19 mouse cellular contexts compared by ENCODE assay signal in genomic region chr6:108486212-108486992, GRCm38 (mm10).
A peak's percentile ranks its signal among the peaks of the same experiment; 100 is the strongest.
DNase-seq lines count a peak whose midpoint lies in the region; ATAC-seq and TF ChIP-seq lines count a peak whose summit lies in the region.
"Had no signal": no experiment of that assay in that cellular context is flagged by ENCODE, and none has a peak within 500 bp of the region (broad histone marks: within the 10 kb centered on the region; RNA-seq: fewer than 3 reads in every experiment).

No protein-coding gene starts in this region.

- no peak for TF ChIP-seq CTCF in gastrocnemius, adult 2 months (IDR thresholded peaks at IDR 0.05)
- no peak for TF ChIP-seq CTCF in liver, adult 2 months (IDR thresholded peaks at IDR 0.05; ENCODE audit: low read depth, low read length)
- no peak for TF ChIP-seq CTCF in lung, adult 2 months (IDR thresholded peaks at IDR 0.05; ENCODE audit: insufficient read depth, low read length)

- H3K27me3 ChIP-seq in liver, adult 2 months (ENCODE audit: control insufficient read depth, insufficient read depth, low read length): no peaks in the 10 kb centered on the region
- H3K27me3 ChIP-seq in liver, embryonic 15.5 days: no peaks in the 10 kb centered on the region
- H3K27me3 ChIP-seq: forebrain, embryonic 15.5 days; lung, embryonic 15.5 days; Patski had no signal

- peak; percentile 51 for ATAC-seq in liver, embryonic 15.5 days (ENCODE audit: insufficient read depth)
- ATAC-seq: forebrain, embryonic 15.5 days; Patski had no signal

- 0 out of 2 replicates have a peak overlapping the region, but pooled peaks have one; percentile 10 for H3K27ac ChIP-seq in gastrocnemius, adult 2 months
- H3K27ac ChIP-seq in liver, adult 2 months (replicated peaks; ENCODE audit: insufficient read depth, low read depth, low read length): peak overlapping the region; percentile 79
- H3K27ac ChIP-seq in liver, embryonic 15.5 days (replicated peaks): peak overlapping the region; percentile 29; the same call in 1 of the 2 replicates
- H3K27ac ChIP-seq: forebrain, embryonic 15.5 days; heart, embryonic 10.5 days; lung, embryonic 15.5 days; midbrain, embryonic 10.5 days had no signal

- H3K4me3 ChIP-seq in gastrocnemius, adult 2 months: no peak overlapping the region
- no peak overlapping the region for H3K4me3 ChIP-seq in liver, adult 2 months (ENCODE audit: insufficient read depth, low read depth, low read length)
- no peak overlapping the region for H3K4me3 ChIP-seq in liver, embryonic 15.5 days (replicated peaks)
- no peak overlapping the region for H3K4me3 ChIP-seq in lung, adult 2 months (replicated peaks; ENCODE audit: extremely low read depth, low read depth, low read length)
- H3K4me3 ChIP-seq: forebrain, embryonic 15.5 days; heart, embryonic 10.5 days; lung, embryonic 15.5 days; midbrain, embryonic 10.5 days had no signal

- DNase-seq in gastrocnemius, adult 2 months: no peak
- DNase-seq in gastrocnemius, postnatal 10 days: no peak
- peak; percentile 83 for DNase-seq in liver, adult 2 months (ENCODE audit: extremely low read depth, low read depth, low spot score)
- DNase-seq in liver: no peak
- peak; percentile 17 for DNase-seq in yolk sac, embryonic 10.5 days (ENCODE audit: low spot score)
- no peak for DNase-seq in lung, adult 2 months
- DNase-seq in ovary, adult 18-20 months (ENCODE audit: low spot score): no peak
- DNase-seq: adrenal gland, postnatal 14 days; cerebellum, postnatal 10 days; lung, postnatal 4 days; retina, postnatal 1 day; thymus, adult 18-20 months; thymus, postnatal 4 days had no signal

- peaks cover 52% of the 10 kb centered on the region for H3K36me3 ChIP-seq in liver, adult 2 months (ENCODE audit: control insufficient read depth, insufficient read depth, low read length)
- H3K36me3 ChIP-seq in liver, embryonic 15.5 days (replicated peaks): no peaks in the 10 kb centered on the region; the same call in 1 of the 2 replicates

- H3K79me2 ChIP-seq in liver, adult 2 months (ENCODE audit: control insufficient read depth, insufficient read depth, low read length): no peaks in the 10 kb centered on the region

- no peaks in the 10 kb centered on the region for H3K9me3 ChIP-seq in liver, embryonic 15.5 days (replicated peaks)
- H3K9me3 ChIP-seq: forebrain, embryonic 15.5 days; heart, embryonic 10.5 days; lung, embryonic 15.5 days; midbrain, embryonic 10.5 days had no signal

- no peak overlapping the region for H3K9ac ChIP-seq in liver, adult 2 months (ENCODE audit: low read depth, low read length)
- H3K9ac ChIP-seq in liver, embryonic 15.5 days: no peak overlapping the region
- H3K9ac ChIP-seq: forebrain, embryonic 15.5 days; lung, embryonic 15.5 days had no signal

- 44% methylated on average over 7 of the region's 7 CpGs for WGBS in liver, adult 2 months
- 69% methylated on average over 7 of the region's 7 CpGs for WGBS in liver, embryonic 15.5 days (ENCODE audit: insufficient replicate concordance)
- 84% methylated on average over 7 of the region's 7 CpGs for WGBS in lung, adult 2 months

- intact Hi-C loops in gastrocnemius, adult 2 months (cut with DNase I): no loop called here

- no peak overlapping the region for H3K4me2 ChIP-seq in liver, embryonic 15.5 days
- H3K4me2 ChIP-seq: forebrain, embryonic 15.5 days; lung, embryonic 15.5 days had no signal

- no peak for TF ChIP-seq POLR2A in liver, adult 2 months (IDR thresholded peaks at IDR 0.05; ENCODE audit: extremely low read depth, insufficient read depth, low read length)
- no peak for TF ChIP-seq POLR2A in lung, adult 2 months (IDR thresholded peaks at IDR 0.05; ENCODE audit: borderline replicate concordance, extremely low read depth, low read depth, low read length)

- H3K4me1 ChIP-seq in liver, adult 2 months (ENCODE audit: control insufficient read depth, insufficient read depth, low read length): peaks cover 16% of the 10 kb centered on the region
- H3K4me1 ChIP-seq in liver, embryonic 15.5 days (replicated peaks): no peaks in the 10 kb centered on the region; the same call in none of the 2 replicates
- peaks cover 4% of the 10 kb centered on the region; the same call in 1 of the 2 replicates for H3K4me1 ChIP-seq in lung, adult 2 months (ENCODE audit: control insufficient read depth, insufficient read depth, low read length)
- H3K4me1 ChIP-seq: forebrain, embryonic 15.5 days; heart, embryonic 10.5 days; midbrain, embryonic 10.5 days had no signal

Comparison
In these comparisons a context has a peak if more than half of its experiments do, and no peak if none do; other contexts are left out.
1. DNase-seq: peak in liver, adult 2 months (single experiment) and yolk sac, embryonic 10.5 days (single experiment); none in gastrocnemius, adult 2 months (single experiment), gastrocnemius, postnatal 10 days (single experiment), liver (single experiment), lung, adult 2 months (single experiment) and ovary, adult 18-20 months (single experiment).
2. H3K27ac ChIP-seq: peak in every context shown above with its lines; median percentile 79 in liver, adult 2 months; 29 in liver, embryonic 15.5 days; 10 in gastrocnemius, adult 2 months.